Mouse (Mus musculus): ENCODE measurements around the gene Mpp2.

GRCm38 (mm10) chr11:102028087-102028816 is 60.1 kb downstream of the Mpp2 start, which contains the start of gene Mpp3:
- TF ChIP-seq CTCF (IDR thresholded peaks at IDR 0.05; ENCODE audit: insufficient read depth, low read depth, low read length) (no peak), POLR2A (IDR thresholded peaks at IDR 0.05; ENCODE audit: insufficient read depth, low read depth, low read length) (no peak)

Measured in olfactory bulb, adult 2 months (tissue).